In genomic region chr4:82804019-82804418, GRCm38 (mm10) we compare ENCODE assay signal across 8 mouse cellular contexts. TPM values are rescaled to one million over a fixed set of nuclear protein-coding genes. Genes with fewer than 3 reads are reported as not detected.
DNase-seq lines count a peak whose midpoint lies in the region; ATAC-seq and TF ChIP-seq lines count a peak whose summit lies in the region.

No protein-coding gene starts in this region.

- no peak overlapping the region for H3K9ac ChIP-seq in kidney, embryonic 15.5 days

- H3K27me3 ChIP-seq in kidney, embryonic 15.5 days, result no peaks in the 10 kb centered on the region
- H3K27me3 ChIP-seq in E14TG2a.4 (ENCODE audit: insufficient read depth, low read length), result no peaks in the 10 kb centered on the region

- 43% methylated on average over 2 of the region's 2 CpGs for WGBS in kidney, embryonic 15.5 days

- peak; percentile 59 for TF ChIP-seq CTCF in E14TG2a.4 (conservative IDR thresholded peaks at IDR 0.05; ENCODE audit: low read length)

- no peak overlapping the region for H3K4me3 ChIP-seq in kidney, embryonic 15.5 days (replicated peaks)
- no peak overlapping the region for H3K4me3 ChIP-seq in E14TG2a.4 (replicated peaks; ENCODE audit: low read length)

- peaks cover 9% of the 10 kb centered on the region for H3K36me3 ChIP-seq in kidney, embryonic 15.5 days
- 0 out of 2 replicates have a peak, but pooled peaks cover 3% of the 10 kb centered on the region for H3K36me3 ChIP-seq in E14TG2a.4 (ENCODE audit: insufficient read depth, low read length)

- no peak overlapping the region for H3K4me2 ChIP-seq in kidney, embryonic 15.5 days

- no peak overlapping the region for H3K27ac ChIP-seq in kidney, embryonic 15.5 days

- DNase-seq in cerebellum, adult 9-11 months, result peak; percentile 14
- DNase-seq in cerebellum, postnatal 4 days (ENCODE audit: low spot score in 2 of 2), result no peak
- peak; percentile 24 for DNase-seq in kidney, postnatal 14 days
- DNase-seq in embryo, embryonic 9.5 days (ENCODE audit: extremely low spot score), result peak; percentile 37
- DNase-seq in neural tube, embryonic 10.5 days (ENCODE audit: extremely low spot score, low spot score), result no peak

- H3K4me1 ChIP-seq in kidney, embryonic 15.5 days, result no peaks in the 10 kb centered on the region
- no peaks in the 10 kb centered on the region for H3K4me1 ChIP-seq in E14TG2a.4 (replicated peaks; ENCODE audit: low read depth, low read length)

- ATAC-seq in kidney, embryonic 15.5 days (replicated peaks; ENCODE audit: low FRiP score), result no peak
- no peak for ATAC-seq in CD4-positive, CD25-positive, alpha-beta regulatory T cell, adult 4 months

- no peaks in the 10 kb centered on the region for H3K9me3 ChIP-seq in kidney, embryonic 15.5 days (replicated peaks)
- H3K9me3 ChIP-seq in E14TG2a.4 (ENCODE audit: low read length), result no peaks in the 10 kb centered on the region

RNA-seq across cellular contexts. Expression of gene Zdhhc21, which starts 55.7 kb away (rescaled TPM):
- 13.6 and 14.0 TPM in 2 replicates for polyA plus RNA-seq in kidney, embryonic 15.5 days (2015; fragmentation: Nextera tagmentation; extraction: Ambion mirVana)
- polyA plus RNA-seq in CD4-positive, CD25-positive, alpha-beta regulatory T cell, adult 4 months (2017; shearing (Covaris generic)), result 10 to 100 TPM; 12.0 to 12.1 TPM

Comparison
In these comparisons a context has a peak if more than half of its experiments do, and no peak if none do; other contexts are left out.
1. DNase-seq: peak in cerebellum, adult 9-11 months (single experiment), kidney, postnatal 14 days (single experiment) and embryo, embryonic 9.5 days (single experiment); none in cerebellum, postnatal 4 days (0 of 2) and neural tube, embryonic 10.5 days (single experiment).